Mouse (Mus musculus) limb, embryonic 15.5 days (tissue): ENCODE measurements around the gene Rnf135. TPM values are rescaled to one million over a fixed set of nuclear protein-coding genes. Genes with fewer than 3 reads are reported as not detected.
"Not testable (repeated sequence)": the region's sequence is repeated elsewhere in the genome, so short reads cannot be mapped to it uniquely, and the experiment has no call there.

Source experiments
- ATAC-seq: fragments of 200-750 bp; cut with Nextera tagmentation; 2 replicates; pipeline ENCODE4 v1.8.0; 2017; ENCODE audit warnings: low read depth, moderate TSS enrichment; ENCODE audit not compliant: insufficient number of reproducible peaks, low FRiP score, low TSS enrichment
- H3K27ac ChIP-seq: fragments of 300-500 bp; sonication (generic); 2 replicates; pipeline ENCODE4 v1.5.1; 2015; ENCODE audit warnings: moderate library complexity, mild to moderate bottlenecking, inconsistent platforms
- H3K27me3 ChIP-seq: fragments of 300-500 bp; sonication (generic); 2 replicates; pipeline ENCODE4 v1.6.1; 2015; ENCODE audit warnings: inconsistent platforms
- H3K36me3 ChIP-seq: fragments of 300-500 bp; sonication (generic); 2 replicates; pipeline ENCODE4 v1.6.1; 2015; ENCODE audit warnings: inconsistent platforms
- H3K4me1 ChIP-seq: fragments of 300-500 bp; sonication (generic); 2 replicates; pipeline ENCODE4 v1.6.1; 2015; ENCODE audit warnings: inconsistent platforms
- H3K4me2 ChIP-seq: fragments of 300-500 bp; sonication (generic); 2 replicates; pipeline ENCODE4 v1.6.1; 2015; ENCODE audit warnings: mild to moderate bottlenecking, inconsistent platforms
- H3K4me3 ChIP-seq: fragments of 300-500 bp; sonication (generic); 2 replicates; pipeline ENCODE4 v1.5.1; 2015; ENCODE audit warnings: mild to moderate bottlenecking, inconsistent platforms
- H3K9ac ChIP-seq: fragments of 300-500 bp; sonication (generic); 2 replicates; pipeline ENCODE4 v1.6.1; 2015; ENCODE audit warnings: inconsistent platforms
- H3K9me3 ChIP-seq: fragments of 300-500 bp; sonication (generic); 2 replicates; pipeline ENCODE4 v1.6.1; 2016; ENCODE audit warnings: inconsistent platforms
- WGBS: fragments of 180-500 bp; shearing (Covaris S2); methylation state at CpG from one replicate; pipeline ENCODE4 v1.1.7; 2015; 5-methylcytosine and 5-hydroxymethylcytosine counted together
- polyA plus RNA-seq: library from polyadenylated mRNA; unstranded; fragments of >200 nt; fragmentation: Nextera tagmentation; extraction: Ambion mirVana; gene quantifications from 2 replicates; pipeline ENCODE4 v1.2.1, GENCODE M21; 2015

Rnf135 gene
- polyA plus RNA-seq, 1 experiment from 2014 or later: 9.2 TPM

DNA sequence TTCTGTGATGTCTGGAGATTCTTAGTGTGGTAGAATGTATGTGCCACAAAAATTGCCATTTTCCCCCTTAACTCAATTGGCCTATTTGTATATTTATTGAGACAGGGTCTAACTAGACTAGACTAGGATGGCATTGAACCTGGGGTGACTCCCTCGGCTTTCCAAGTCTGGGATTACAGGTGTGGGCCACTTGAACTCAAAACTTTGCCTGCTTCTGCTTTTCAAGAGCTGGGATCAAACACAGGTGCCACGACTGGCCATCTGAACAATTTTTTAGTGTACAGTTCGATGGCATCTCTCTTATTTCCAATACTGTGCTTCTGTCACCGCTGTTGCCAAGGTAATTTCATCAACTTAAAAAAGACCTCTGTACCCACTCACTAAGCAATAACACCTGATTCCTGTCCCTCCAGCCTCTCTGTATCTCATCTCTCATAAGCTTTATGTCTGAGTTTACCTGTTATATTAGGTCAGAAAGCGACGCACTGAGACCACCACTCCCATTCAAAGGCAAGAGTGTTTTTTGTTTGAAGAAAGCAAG is 950 bp downstream of the Rnf135 start:
- ATAC-seq: no peak
- H3K27ac ChIP-seq: peak overlapping the region; percentile 91; the same call in 1 of the 2 replicates
- peak overlapping the region; percentile 75 for H3K4me2 ChIP-seq

DNA sequence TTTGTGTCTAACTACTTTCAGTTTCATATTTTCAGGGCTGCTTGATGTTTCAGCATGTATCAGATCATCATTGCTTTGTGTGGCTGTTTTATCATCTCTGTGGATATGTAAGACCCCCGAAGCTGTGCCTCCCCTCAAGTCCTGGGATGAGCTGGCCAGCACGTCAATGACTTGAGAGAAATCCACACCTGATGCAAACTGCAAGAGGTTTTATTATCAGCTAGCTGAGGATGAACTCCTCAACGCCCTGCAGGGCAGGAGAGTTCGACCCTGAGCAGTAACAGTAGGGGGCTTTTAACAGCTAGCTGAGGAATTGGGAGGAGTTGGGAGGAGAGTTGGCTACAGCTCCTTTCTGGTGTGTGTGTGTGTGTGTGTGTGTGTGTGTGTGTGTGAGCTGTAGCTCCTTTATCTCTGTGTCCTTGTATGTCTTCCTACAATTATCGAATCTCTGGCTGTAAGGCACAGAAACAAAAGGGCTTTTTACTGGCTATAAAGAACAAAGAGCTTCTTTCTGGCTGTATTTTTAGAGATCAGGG is 1.9 kb downstream of the Rnf135 start:
- ATAC-seq: not testable (repeated sequence)

More for the DNA sequence above, 950 bp downstream of the Rnf135 start:
- WGBS: 83% methylated on average over 6 of the region's 6 CpGs
- Histone ChIP-seq H3K27me3 (no peaks in the 10 kb centered on the region), H3K9ac (peak overlapping the region; percentile 69; the same call in 1 of the 2 replicates), H3K36me3 (no peaks in the 10 kb centered on the region), H3K4me3 (peak overlapping the region; percentile 80), H3K9me3 (no peaks in the 10 kb centered on the region), H3K4me1 (0 out of 2 replicates have a peak, but pooled peaks cover 4% of the 10 kb centered on the region)

DNA sequence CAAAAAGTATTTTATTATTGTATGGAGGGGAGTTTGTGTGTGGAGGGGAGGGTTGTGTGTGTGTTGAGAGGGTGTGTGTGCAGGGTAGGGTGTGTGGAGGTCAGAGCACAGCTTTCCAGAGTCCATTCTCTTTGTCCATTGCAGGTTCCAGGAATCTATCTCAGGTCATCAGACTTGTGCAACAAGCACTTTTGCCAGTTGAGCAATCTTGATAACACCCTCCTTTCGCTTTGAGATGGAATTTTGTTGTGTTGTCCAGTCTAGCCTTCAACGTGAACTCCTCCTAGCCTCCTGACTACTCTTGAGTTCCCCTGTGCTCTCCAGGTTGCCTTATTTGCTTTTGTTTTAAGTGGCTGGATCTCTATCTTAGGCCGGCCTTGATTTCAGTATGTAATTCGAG is 6.6 kb downstream of the Rnf135 start:
- no peaks in the 10 kb centered on the region for H3K27me3 ChIP-seq
- 65% methylated on average over 4 of the region's 4 CpGs for WGBS
- H3K9ac ChIP-seq: no peak overlapping the region
- no peaks in the 10 kb centered on the region for H3K9me3 ChIP-seq
- no peaks in the 10 kb centered on the region for H3K4me1 ChIP-seq
- H3K4me3 ChIP-seq: no peak overlapping the region
- no peak overlapping the region for H3K4me2 ChIP-seq
- peaks cover 23% of the 10 kb centered on the region for H3K36me3 ChIP-seq
- ATAC-seq: no peak
- H3K27ac ChIP-seq: no peak overlapping the region

More for the DNA sequence above, 1.9 kb downstream of the Rnf135 start:
- not testable (repeated sequence) for H3K36me3 ChIP-seq, H3K9ac ChIP-seq, H3K27ac ChIP-seq, H3K4me3 ChIP-seq, H3K27me3 ChIP-seq, H3K4me1 ChIP-seq, H3K9me3 ChIP-seq, H3K4me2 ChIP-seq
- 61% methylated on average over 5 of the region's 5 CpGs for WGBS

DNA sequence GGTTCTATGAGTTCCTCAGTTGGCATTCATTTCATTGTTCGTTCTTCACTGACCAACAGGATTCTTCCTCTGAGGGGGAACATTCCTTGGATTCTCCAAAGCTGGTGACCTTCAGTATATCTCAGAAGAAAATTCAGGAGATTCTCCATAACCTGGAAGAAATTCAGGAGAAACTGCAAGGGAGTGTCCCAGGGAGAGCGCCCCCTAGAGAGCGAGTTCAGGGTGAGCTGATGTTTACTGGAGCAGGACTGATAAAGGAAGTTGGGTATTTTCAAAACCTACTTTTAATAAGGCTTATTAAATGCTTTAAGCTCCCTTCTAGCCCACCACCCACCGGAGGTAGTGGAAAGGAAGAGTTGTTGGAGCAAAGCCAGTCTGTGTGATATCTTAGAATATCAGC is 10.2 kb downstream of the Rnf135 start:
- Histone ChIP-seq H3K4me1 (no peaks in the 10 kb centered on the region), H3K9me3 (no peaks in the 10 kb centered on the region), H3K9ac (no peak overlapping the region), H3K27ac (no peak overlapping the region), H3K36me3 (peaks cover 27% of the 10 kb centered on the region), H3K27me3 (no peaks in the 10 kb centered on the region), H3K4me2 (no peak overlapping the region), H3K4me3 (no peak overlapping the region)
- 70% methylated on average over 4 of the region's 4 CpGs for WGBS
- no peak for ATAC-seq

DNA sequence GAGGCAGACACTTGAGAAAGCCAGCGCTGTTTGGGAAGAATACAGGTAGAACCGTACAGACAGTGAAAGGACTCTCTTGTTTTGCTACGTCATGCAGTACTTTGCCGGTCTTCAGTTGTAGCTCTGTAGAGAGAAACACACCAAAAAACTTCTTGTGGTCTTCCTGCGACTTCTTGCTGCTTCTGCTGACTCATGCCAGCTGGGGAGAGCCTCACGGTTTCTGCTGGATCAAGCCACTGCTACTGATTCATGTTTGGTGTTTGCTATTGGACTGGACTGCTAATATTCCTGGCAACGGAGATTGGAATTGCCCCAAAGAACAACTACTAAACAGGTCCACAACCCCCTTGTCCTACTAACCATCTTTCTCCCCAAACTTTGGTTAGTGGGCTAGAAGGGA is 12.7 kb downstream of the Rnf135 start:
- WGBS: 83% methylated on average over 7 of the region's 7 CpGs
- H3K9me3 ChIP-seq: no peaks in the 10 kb centered on the region
- H3K9ac ChIP-seq: no peak overlapping the region
- peaks cover 21% of the 10 kb centered on the region for H3K36me3 ChIP-seq
- H3K4me3 ChIP-seq: no peak overlapping the region
- H3K27me3 ChIP-seq: no peaks in the 10 kb centered on the region
- H3K4me1 ChIP-seq: no peaks in the 10 kb centered on the region
- no peak overlapping the region for H3K4me2 ChIP-seq
- ATAC-seq: no peak
- H3K27ac ChIP-seq: no peak overlapping the region

DNA sequence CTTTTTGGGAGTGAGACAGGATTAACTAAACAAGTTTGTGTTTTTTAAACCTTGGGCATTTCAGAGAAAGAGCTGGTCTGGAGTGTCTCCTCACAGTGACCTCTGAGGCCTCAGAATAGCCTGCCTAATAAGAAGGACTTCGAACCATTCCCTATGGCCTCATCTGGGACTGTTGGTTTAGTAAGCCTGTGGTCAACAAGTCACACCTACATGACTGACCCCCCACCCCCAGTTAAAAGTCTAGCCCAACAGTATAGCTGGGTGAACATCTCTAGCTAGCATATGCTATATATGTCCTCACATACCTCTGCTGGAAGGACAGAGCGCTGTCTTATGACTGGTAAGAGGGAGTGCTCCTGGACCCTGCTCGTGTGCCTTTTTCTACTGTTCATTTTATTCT is 15.7 kb downstream of the Rnf135 start:
- ATAC-seq: no peak
- H3K4me3 ChIP-seq: no peak overlapping the region
- no peak overlapping the region for H3K9ac ChIP-seq
- WGBS: 93% methylated on average over 3 of the region's 3 CpGs
- no peak overlapping the region for H3K27ac ChIP-seq
- no peak overlapping the region for H3K4me2 ChIP-seq
- H3K27me3 ChIP-seq: no peaks in the 10 kb centered on the region
- no peaks in the 10 kb centered on the region for H3K9me3 ChIP-seq
- H3K36me3 ChIP-seq: peaks cover 15% of the 10 kb centered on the region
- no peaks in the 10 kb centered on the region for H3K4me1 ChIP-seq

DNA sequence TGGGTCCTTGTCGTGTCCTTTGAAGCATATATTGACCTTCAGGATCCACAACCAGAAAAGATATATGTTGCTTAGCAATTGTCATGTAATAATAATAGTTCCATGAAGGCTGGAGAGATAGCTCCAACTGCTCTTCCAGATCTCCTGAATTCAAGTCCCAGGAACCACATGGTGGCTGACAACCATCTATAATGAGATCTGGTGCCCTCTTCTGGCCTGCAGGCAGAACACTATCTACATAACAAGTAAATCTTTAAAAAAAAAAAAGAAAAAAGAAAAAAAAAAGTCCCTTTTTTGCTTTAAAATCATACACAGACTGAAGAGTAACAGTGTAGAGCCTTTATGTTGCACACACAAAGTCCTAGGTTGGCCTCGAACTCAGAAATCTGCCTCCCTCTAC is 16.1 kb downstream of the Rnf135 start:
- Histone ChIP-seq H3K9ac (no peak overlapping the region), H3K27me3 (no peaks in the 10 kb centered on the region), H3K27ac (no peak overlapping the region), H3K4me1 (no peaks in the 10 kb centered on the region), H3K9me3 (no peaks in the 10 kb centered on the region), H3K4me3 (no peak overlapping the region), H3K4me2 (no peak overlapping the region), H3K36me3 (peaks cover 11% of the 10 kb centered on the region)
- no peak for ATAC-seq
- WGBS: 90% methylated on average over 2 of the region's 2 CpGs

DNA sequence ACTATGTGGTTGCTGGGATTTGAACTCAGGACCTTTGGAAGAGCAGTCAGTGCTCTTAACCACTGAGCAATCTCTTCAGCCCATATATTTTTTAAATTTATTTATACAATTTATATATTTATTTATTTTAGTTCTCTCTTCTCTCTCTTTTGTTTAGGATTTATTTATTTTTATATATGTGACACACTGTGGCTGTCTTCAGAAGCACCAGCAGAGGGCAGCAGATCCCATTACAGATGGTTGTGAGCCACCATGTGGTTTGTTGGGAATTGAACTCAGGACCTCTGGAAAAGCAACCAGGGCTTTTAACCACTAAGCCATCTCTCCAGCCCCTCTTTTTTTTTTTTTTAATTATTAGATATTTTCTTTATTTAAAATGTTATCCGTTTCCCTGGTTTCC is 16.7 kb downstream of the Rnf135 start:
- no peak for ATAC-seq
- Histone ChIP-seq H3K9me3 (no peaks in the 10 kb centered on the region), H3K4me3 (no peak overlapping the region), H3K27me3 (no peaks in the 10 kb centered on the region), H3K4me1 (no peaks in the 10 kb centered on the region), H3K9ac (no peak overlapping the region), H3K4me2 (no peak overlapping the region), H3K27ac (no peak overlapping the region), H3K36me3 (peaks cover 6% of the 10 kb centered on the region; the same call in 1 of the 2 replicates)
- WGBS: 70% methylated on average over 1 of the region's 1 CpGs

DNA sequence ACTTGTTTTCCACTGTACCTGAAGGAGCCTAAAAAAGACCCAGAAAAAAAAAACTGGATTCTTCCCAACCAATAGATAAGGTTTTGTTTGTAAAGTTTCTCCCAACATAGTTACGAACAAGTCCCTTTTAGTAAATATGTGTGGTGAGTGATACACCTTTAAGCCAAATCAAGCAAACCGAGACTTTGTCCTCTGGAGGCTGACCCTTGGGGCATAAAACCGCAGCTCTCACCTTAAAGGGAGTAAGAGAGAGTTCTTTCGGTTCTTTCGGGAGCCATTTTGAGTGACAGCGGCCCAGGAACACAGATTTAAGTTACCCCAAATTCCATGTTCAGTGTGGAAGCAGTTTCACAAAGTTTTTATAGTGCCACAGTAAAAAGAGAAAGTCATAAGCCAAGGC is 18.6 kb downstream of the Rnf135 start:
- H3K4me1 ChIP-seq: no peaks in the 10 kb centered on the region
- peaks cover 5% of the 10 kb centered on the region; the same call in 1 of the 2 replicates for H3K36me3 ChIP-seq
- no peak overlapping the region for H3K9ac ChIP-seq
- no peak overlapping the region for H3K27ac ChIP-seq
- H3K4me3 ChIP-seq: no peak overlapping the region
- 76% methylated on average over 6 of the region's 6 CpGs for WGBS
- no peak overlapping the region for H3K4me2 ChIP-seq
- no peaks in the 10 kb centered on the region for H3K9me3 ChIP-seq
- ATAC-seq: no peak
- no peaks in the 10 kb centered on the region for H3K27me3 ChIP-seq

DNA sequence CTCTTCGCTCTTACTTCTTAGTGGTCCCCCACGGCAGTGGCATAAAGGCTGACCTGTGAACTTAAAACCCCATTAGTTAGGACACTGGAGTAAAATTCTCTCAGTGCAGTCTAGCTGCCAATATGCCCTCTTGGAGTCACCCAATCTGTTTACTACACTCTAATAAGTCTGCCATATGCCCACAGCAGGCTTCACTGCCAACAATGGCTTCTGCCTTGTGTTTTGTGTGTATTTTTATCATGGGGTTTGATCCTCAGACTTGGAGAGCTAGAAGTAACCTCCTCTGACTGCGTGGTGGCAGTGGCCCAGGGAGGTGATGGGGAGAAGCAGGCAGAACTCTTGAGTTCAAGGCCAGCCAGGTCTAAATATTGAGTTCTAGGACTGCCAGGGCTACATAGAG is 20.4 kb downstream of the Rnf135 start:
- Histone ChIP-seq H3K4me1 (no peaks in the 10 kb centered on the region), H3K27me3 (no peaks in the 10 kb centered on the region), H3K27ac (no peak overlapping the region), H3K9me3 (no peaks in the 10 kb centered on the region), H3K9ac (no peak overlapping the region), H3K36me3 (peaks cover under 1% of the 10 kb centered on the region; the same call in 1 of the 2 replicates), H3K4me3 (no peak overlapping the region), H3K4me2 (no peak overlapping the region)
- WGBS: 71% methylated on average over 3 of the region's 3 CpGs
- ATAC-seq: no peak

DNA sequence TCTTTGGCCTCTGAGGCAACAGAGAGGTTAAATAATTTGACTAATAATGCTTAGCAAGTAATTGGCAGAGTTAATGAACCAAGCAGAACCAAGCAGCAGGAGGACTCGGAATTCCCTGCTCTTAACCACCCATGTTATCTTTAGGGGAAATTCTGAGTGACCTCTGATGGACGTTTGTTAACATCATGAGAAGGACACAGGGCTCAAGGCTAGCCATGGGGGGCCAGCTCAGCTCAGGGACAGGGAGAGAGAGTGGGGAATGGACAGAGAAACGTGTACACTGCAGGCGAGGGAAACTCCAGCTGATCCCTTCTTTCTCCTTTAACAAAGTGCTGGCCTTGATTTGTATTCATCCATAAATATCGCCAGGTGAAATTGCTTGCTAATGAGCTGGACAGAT is 21.3 kb downstream of the Rnf135 start:
- Histone ChIP-seq H3K4me1 (peaks cover 1% of the 10 kb centered on the region), H3K4me2 (no peak overlapping the region), H3K9ac (no peak overlapping the region), H3K27me3 (no peaks in the 10 kb centered on the region), H3K9me3 (no peaks in the 10 kb centered on the region), H3K27ac (no peak overlapping the region), H3K36me3 (no peaks in the 10 kb centered on the region), H3K4me3 (no peak overlapping the region)
- WGBS: 50% methylated on average over 5 of the region's 5 CpGs
- ATAC-seq: no peak

DNA sequence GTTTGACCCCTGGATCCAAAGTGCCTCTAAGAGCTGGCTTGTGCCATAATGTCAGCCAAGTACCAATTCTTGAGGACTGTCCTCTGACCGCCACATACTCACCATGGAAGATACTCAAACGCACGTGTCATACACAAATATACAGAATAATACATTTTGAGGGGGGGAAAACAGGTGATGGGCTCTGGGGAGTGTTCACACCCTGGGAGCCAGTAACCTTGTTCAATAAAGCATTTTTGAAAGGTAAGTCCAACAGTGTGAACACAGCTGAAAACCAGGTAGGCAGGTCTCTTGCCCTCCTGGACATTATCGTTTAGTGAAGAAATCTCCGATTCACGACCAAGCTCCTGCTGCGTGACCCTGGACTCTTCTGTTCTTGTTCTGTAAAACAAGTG is 24.8 kb downstream of the Rnf135 start:
- Histone ChIP-seq H3K36me3 (no peaks in the 10 kb centered on the region), H3K4me3 (peak overlapping the region; percentile 100), H3K9me3 (no peaks in the 10 kb centered on the region), H3K4me2 (no peak overlapping the region), H3K27me3 (no peaks in the 10 kb centered on the region), H3K4me1 (peaks cover 8% of the 10 kb centered on the region), H3K27ac (no peak overlapping the region), H3K9ac (no peak overlapping the region)
- ATAC-seq: peak; percentile 15; the same call in 1 of the 2 replicates
- WGBS: 35% methylated on average over 7 of the region's 7 CpGs
